Mouse (Mus musculus): ENCODE results near the gene Erbb4.

Gene Erbb4

DNA sequence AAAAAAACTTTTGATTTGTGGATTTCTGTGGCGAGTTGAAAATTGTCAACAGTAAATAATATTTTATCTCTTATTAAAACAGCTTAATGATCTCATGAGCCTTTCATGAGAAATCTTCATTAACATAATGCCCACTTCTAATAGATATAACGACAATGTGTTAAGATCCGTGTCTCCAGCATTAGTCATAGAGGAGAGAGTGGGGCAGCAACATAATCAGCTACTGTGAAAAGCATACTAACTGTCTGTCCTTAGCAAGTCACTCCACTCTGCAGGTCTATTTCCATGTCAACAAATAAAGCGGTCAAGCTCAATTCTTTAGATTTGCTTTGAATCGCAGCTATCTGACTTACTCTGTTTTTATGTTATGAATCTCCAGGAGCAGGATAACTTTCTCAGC is 80.0 kb downstream of the Erbb4 start:
- no peak for DNase-seq (ENCODE audit: low spot score in 2 of 2)

- DNase-seq (ENCODE audit: low spot score in 2 of 2), result no peak
Measured at GRCm38 (mm10) chr1:69024858-69025257, 83.0 kb downstream of the Erbb4 start.

DNA sequence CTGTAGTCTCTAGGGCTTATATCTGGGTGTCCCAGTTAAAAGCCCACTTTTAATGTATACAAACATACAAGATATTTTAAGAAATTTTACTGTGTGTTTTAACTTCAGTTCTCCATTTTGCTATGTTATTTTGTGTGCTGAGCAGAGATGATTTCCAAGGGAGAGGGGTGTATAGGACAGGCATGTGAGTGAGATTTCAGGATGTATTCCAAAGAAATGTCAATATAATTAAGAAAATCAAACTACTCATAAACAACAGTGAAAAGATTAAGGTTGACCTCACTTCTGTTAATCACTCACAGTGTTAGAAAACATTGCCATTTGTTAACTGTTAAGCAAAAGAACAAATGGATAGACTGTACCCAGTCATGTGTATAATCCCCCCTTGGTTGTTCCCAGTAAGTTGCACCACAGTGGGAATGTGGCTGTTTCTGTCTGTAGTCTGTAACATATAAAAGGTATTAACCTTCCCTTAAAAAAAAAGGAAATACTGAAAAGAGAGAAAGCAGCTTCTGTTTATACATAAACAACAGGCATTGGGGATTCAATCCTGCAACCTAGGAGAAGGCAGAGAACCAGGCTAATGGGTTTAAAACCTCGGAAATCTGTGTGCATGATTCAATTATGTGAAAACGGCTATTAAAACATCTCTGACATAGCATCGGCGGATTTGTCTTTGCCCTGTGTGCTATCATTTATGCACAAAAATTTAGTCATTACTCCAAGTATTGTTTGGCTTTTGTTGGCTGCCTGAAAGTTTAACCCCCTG is 84.5 kb downstream of the Erbb4 start:
- no peak for DNase-seq (ENCODE audit: low spot score in 2 of 2)

DNA sequence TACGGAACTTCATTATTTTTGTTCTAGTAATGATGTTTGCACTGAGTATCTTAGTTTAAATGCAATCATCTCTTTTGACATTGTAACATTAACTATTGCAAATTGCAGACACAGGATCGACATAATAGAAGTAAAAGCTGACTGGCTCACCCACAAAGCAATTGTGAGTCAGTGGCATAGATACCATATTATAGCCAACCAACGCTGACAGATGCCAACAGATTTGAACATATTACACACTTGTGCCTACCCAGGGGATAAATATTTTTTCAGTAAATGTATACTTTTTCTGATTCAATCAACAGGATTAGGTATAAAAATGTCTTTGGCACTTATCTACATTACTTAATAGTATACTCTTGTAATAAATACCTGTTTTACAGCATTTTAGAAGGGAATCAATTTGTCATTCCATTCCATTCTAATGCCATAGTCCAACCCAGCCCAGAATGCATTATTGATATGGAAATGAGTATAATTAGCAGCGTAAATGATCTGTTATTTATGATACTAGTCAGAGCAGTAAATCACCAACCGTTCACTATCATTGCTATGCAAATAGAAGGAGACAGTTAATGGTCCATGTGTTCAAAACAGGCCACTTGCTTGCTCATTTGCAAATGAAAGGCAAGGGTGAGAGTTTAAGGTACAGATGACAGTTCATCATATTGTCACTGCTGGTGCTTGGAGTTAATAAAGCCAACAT is 97.9 kb downstream of the Erbb4 start:
- DNase-seq (ENCODE audit: low spot score in 2 of 2), result no peak

DNA sequence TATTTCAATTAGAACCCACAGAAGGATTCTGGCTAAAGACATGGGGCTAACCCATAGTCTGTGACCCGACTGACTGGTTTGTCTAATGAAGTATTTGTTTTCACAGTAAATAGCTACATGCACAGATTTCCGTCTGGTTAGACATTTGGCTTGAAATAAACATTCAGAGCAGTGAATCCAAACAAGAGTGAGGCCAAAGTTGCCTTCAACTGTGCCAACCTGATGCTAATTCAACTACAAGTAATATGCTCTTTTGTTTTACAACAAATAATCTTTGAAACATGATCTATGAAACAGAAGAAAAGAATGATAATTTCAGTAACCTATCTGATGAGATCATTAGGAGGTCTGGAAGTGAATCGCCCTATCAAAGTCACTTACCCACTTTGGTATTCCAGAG is 106.5 kb downstream of the Erbb4 start:
- DNase-seq (ENCODE audit: low spot score in 2 of 2), result no peak

DNA sequence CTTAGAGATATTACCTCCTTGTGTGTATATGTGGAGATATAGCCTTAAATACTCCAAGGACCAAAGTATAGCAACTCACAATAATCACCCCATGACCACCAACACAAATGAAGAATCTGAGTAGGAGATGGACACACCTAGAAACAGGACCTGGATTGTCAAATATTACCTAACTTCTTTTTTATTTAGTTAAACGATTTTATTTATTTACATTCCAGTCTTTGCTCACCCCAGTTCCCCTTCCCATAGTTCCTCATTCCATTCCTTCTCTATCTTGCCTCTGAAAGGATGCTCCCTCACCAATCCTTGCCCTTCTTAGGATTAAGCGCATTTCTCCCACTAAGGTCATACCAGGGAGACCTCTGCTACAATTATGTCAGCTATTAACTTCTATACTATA is 128.6 kb downstream of the Erbb4 start:
- DNase-seq (ENCODE audit: low spot score in 2 of 2), result no peak

- no peak for DNase-seq (ENCODE audit: low spot score in 2 of 2)
Measured at GRCm38 (mm10) chr1:68978571-68978970, 129.3 kb downstream of the Erbb4 start.

- no peak for DNase-seq (ENCODE audit: low spot score in 2 of 2)
Measured at GRCm38 (mm10) chr1:68973355-68974127, 134.3 kb downstream of the Erbb4 start.

GRCm38 (mm10) chr1:68964127-68964526 is 143.7 kb downstream of the Erbb4 start:
- no peak for DNase-seq (ENCODE audit: low spot score in 2 of 2)

GRCm38 (mm10) chr1:68961365-68962116 is 146.3 kb downstream of the Erbb4 start:
- no peak for DNase-seq (ENCODE audit: low spot score in 2 of 2)

GRCm38 (mm10) chr1:68956766-68957533 is 150.9 kb downstream of the Erbb4 start:
- DNase-seq (ENCODE audit: low spot score in 2 of 2), result no peak

GRCm38 (mm10) chr1:68955482-68955881 is 152.4 kb downstream of the Erbb4 start:
- no peak for DNase-seq (ENCODE audit: low spot score in 2 of 2)

- DNase-seq (ENCODE audit: low spot score in 2 of 2), result no peak
Measured at GRCm38 (mm10) chr1:68943141-68943540, 164.7 kb downstream of the Erbb4 start.

DNA sequence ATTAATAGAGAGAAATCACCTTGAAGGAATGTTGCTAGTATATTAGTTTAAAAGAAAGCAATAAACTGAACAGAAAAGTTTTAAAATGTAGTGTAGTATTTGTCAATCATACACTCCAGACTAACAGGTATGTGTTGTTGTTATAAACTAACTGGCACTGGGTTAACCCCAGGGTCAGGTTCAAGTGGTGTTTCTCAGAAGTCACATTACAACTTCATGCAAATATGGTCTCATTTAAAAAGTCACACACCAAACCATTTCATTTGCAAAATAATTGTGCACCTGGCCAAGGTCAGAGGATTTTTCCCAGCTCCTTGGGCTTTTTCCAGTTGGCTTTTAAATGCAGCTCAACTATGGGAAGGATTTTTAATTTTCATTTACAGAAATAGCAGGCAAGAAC is 173.1 kb downstream of the Erbb4 start:
- DNase-seq (ENCODE audit: low spot score in 2 of 2), result no peak

DNA sequence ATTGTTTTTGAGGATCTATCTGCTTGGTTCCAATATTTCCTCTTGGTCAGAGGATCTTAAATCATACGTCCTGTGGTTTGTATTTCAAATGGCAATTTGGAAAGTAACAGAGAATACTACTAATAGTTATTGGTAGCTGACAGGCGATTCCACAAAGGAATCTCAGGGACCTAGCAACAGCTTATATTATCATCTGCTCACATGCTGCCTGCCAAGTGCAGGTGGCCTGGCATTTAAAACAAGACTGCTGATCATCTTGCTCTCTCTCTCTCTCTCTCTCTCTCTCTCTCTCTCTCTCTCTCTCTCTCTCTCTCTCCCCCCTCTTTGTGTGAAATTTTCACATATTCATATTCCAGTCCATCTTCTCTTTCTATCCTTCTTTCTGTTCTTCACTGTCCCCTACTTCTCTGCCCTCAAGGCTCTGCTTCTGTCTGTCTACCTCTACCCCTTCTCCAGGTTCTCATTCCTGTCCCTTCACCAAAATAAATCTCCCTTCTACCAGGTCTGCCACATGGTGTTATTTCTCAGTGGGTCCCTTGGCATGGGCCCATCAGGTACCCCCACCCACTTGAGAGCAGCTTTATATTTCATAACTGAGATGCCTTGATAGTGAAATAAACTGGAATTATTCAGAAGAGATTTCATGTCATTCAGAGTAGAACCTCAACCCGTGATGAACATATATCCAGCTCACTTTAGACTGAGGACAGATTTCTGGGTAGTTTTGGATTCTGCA is 174.4 kb downstream of the Erbb4 start:
- no peak for DNase-seq (ENCODE audit: low spot score in 2 of 2)

DNA sequence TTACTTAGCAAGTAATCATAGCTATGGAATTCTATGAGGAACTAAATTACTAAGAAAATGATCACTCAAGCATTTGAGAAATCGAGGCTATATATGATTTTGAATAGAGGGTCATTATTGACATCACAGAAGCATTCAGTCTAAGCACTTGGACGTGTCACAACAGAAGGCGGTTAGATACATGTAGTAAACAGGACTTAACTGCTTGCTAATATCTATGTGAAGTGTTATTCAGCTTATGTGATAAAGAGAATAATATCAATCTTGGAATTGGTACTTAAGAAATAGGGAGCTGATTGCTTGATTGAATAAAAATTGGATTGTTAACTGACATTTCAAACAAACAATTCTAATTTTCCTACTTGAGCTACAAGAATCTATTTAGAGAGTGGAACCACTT is 190.0 kb downstream of the Erbb4 start:
- no peak for DNase-seq (ENCODE audit: low spot score in 2 of 2)

GRCm38 (mm10) chr1:68892041-68892440 is 215.8 kb downstream of the Erbb4 start:
- DNase-seq (ENCODE audit: low spot score in 2 of 2), result no peak

- DNase-seq (ENCODE audit: low spot score in 2 of 2), result no peak
Measured at GRCm38 (mm10) chr1:68886823-68887222, 221.0 kb downstream of the Erbb4 start.

- DNase-seq (ENCODE audit: low spot score in 2 of 2), result no peak
Measured at GRCm38 (mm10) chr1:68874954-68875353, 232.9 kb downstream of the Erbb4 start.

DNA sequence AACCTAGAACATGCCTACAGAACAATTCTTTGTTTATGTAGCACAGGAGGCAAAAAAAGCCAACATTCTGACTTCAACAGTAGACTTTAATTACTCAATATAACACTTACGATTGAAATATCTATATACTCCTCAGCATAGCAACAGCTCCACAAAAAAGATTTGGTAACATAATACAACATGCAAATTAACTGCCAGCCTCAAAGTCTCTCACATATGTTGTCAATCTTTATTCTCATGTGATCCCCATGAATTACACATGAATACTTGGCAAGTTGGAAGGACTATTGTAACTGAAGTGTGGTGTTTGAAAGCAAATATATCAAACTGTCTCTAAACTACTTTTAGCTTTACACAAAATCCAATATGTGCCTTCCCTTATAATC is 234.2 kb downstream of the Erbb4 start:
- no peak for DNase-seq (ENCODE audit: low spot score in 2 of 2)
